Mouse (Mus musculus) hindbrain, embryonic 15.5 days (tissue): ENCODE results near the gene Pkm. TPM values are rescaled to one million over a fixed set of nuclear protein-coding genes. Genes with fewer than 3 reads are reported as not detected.

Source experiments
- ATAC-seq: fragments of 200-750 bp; cut with Nextera tagmentation; 2 replicates; pipeline ENCODE4 v1.8.0; 2017; ENCODE audit warnings: low read depth, moderate number of reproducible peaks, moderate TSS enrichment; ENCODE audit not compliant: low FRiP score
- H3K27ac ChIP-seq: fragments of 300-500 bp; sonication (generic); replicated peaks from 2 replicates; pipeline ENCODE4 v1.5.1; 2015; ENCODE audit warnings: mild to moderate bottlenecking, inconsistent platforms
- H3K27me3 ChIP-seq: fragments of 300-500 bp; sonication (generic); 2 replicates; pipeline ENCODE4 v1.6.1; 2015; ENCODE audit warnings: control low read depth, inconsistent platforms
- H3K36me3 ChIP-seq: fragments of 300-500 bp; sonication (generic); 2 replicates; pipeline ENCODE4 v1.6.1; 2015; ENCODE audit warnings: control low read depth, inconsistent platforms
- H3K4me1 ChIP-seq: fragments of 300-500 bp; sonication (generic); replicated peaks from 2 replicates; pipeline ENCODE4 v1.6.1; 2015; ENCODE audit warnings: control low read depth, inconsistent platforms
- H3K4me2 ChIP-seq: fragments of 300-500 bp; sonication (generic); 2 replicates; pipeline ENCODE4 v1.6.1; 2015; ENCODE audit warnings: moderate library complexity, mild to moderate bottlenecking, inconsistent platforms
- H3K4me3 ChIP-seq: fragments of 300-500 bp; sonication (generic); 2 replicates; pipeline ENCODE4 v1.5.1; 2015; ENCODE audit warnings: mild to moderate bottlenecking, inconsistent platforms
- H3K9ac ChIP-seq: fragments of 300-500 bp; sonication (generic); 2 replicates; pipeline ENCODE4 v1.6.1; 2015; ENCODE audit warnings: inconsistent platforms
- H3K9me3 ChIP-seq: fragments of 300-500 bp; sonication (generic); 2 replicates; pipeline ENCODE4 v1.6.1; 2016; ENCODE audit warnings: control low read depth, inconsistent platforms
- WGBS: fragments of 180-500 bp; shearing (Covaris S2); methylation state at CpG from one replicate; pipeline ENCODE4 v1.1.7; 2015; 5-methylcytosine and 5-hydroxymethylcytosine counted together
- polyA plus RNA-seq: library from polyadenylated mRNA; unstranded; fragments of >200 nt; fragmentation: Nextera tagmentation; extraction: Ambion mirVana; gene quantifications from 2 replicates; pipeline ENCODE4 v1.2.1, GENCODE M21; 2015

Gene Pkm
- polyA plus RNA-seq, 1 experiment from 2014 or later, result 1,018 TPM

GRCm38 (mm10) chr9:59667904-59668303, 11.7 kb downstream of the Pkm start:
- no peaks in the 10 kb centered on the region for H3K9me3 ChIP-seq
- peaks cover 78% of the 10 kb centered on the region for H3K36me3 ChIP-seq
- H3K27ac ChIP-seq, result no peak overlapping the region
- H3K27me3 ChIP-seq, result no peaks in the 10 kb centered on the region
- H3K4me1 ChIP-seq, result peaks cover 20% of the 10 kb centered on the region
- no peak for ATAC-seq
- H3K9ac ChIP-seq, result no peak overlapping the region
- 90% methylated on average over 6 of the region's 6 CpGs for WGBS
- H3K4me2 ChIP-seq, result no peak overlapping the region
- no peak overlapping the region for H3K4me3 ChIP-seq

GRCm38 (mm10) chr9:59668473-59668872, 12.3 kb downstream of the Pkm start:
- H3K27ac ChIP-seq, result no peak overlapping the region
- WGBS, result 68% methylated on average over 7 of the region's 7 CpGs

GRCm38 (mm10) chr9:59669172-59669571, 13.0 kb downstream of the Pkm start:
- Histone ChIP-seq H3K36me3 (peaks cover 86% of the 10 kb centered on the region), H3K4me2 (no peak overlapping the region), H3K27ac (no peak overlapping the region), H3K27me3 (no peaks in the 10 kb centered on the region), H3K4me3 (no peak overlapping the region), H3K9ac (no peak overlapping the region), H3K4me1 (peaks cover 9% of the 10 kb centered on the region), H3K9me3 (no peaks in the 10 kb centered on the region)
- 74% methylated on average over 4 of the region's 4 CpGs for WGBS
- ATAC-seq, result no peak

More at GRCm38 (mm10) chr9:59668473-59668872, 12.3 kb downstream of the Pkm start:
- H3K36me3 ChIP-seq, result peaks cover 80% of the 10 kb centered on the region
- H3K4me1 ChIP-seq, result peaks cover 16% of the 10 kb centered on the region
- no peak overlapping the region for H3K4me2 ChIP-seq
- ATAC-seq, result no peak
- no peaks in the 10 kb centered on the region for H3K9me3 ChIP-seq
- no peaks in the 10 kb centered on the region for H3K27me3 ChIP-seq
- H3K4me3 ChIP-seq, result no peak overlapping the region
- H3K9ac ChIP-seq, result no peak overlapping the region

- H3K27ac ChIP-seq, result no peak overlapping the region
- no peaks in the 10 kb centered on the region for H3K4me1 ChIP-seq
- 82% methylated on average over 12 of the region's 12 CpGs for WGBS
- H3K9me3 ChIP-seq, result no peaks in the 10 kb centered on the region
- no peak overlapping the region for H3K4me3 ChIP-seq
- H3K9ac ChIP-seq, result no peak overlapping the region
- H3K27me3 ChIP-seq, result no peaks in the 10 kb centered on the region
- no peak overlapping the region for H3K4me2 ChIP-seq
- no peak for ATAC-seq
- peaks cover 94% of the 10 kb centered on the region for H3K36me3 ChIP-seq
Measured at GRCm38 (mm10) chr9:59672195-59672894, 16.2 kb downstream of the Pkm start.

- Histone ChIP-seq H3K4me3 (no peak overlapping the region), H3K4me1 (no peaks in the 10 kb centered on the region), H3K9me3 (no peaks in the 10 kb centered on the region), H3K27ac (no peak overlapping the region), H3K9ac (no peak overlapping the region), H3K36me3 (peaks cover 94% of the 10 kb centered on the region), H3K4me2 (no peak overlapping the region), H3K27me3 (no peaks in the 10 kb centered on the region)
- WGBS, result 86% methylated on average over 2 of the region's 2 CpGs
- ATAC-seq, result no peak
Measured at GRCm38 (mm10) chr9:59673427-59673826, 17.3 kb downstream of the Pkm start.

- Histone ChIP-seq H3K36me3 (peaks cover 81% of the 10 kb centered on the region), H3K27ac (no peak overlapping the region), H3K4me2 (no peak overlapping the region), H3K4me1 (peaks cover 10% of the 10 kb centered on the region), H3K9me3 (no peaks in the 10 kb centered on the region), H3K4me3 (no peak overlapping the region), H3K27me3 (no peaks in the 10 kb centered on the region), H3K9ac (no peak overlapping the region)
- 88% methylated on average over 14 of the region's 14 CpGs for WGBS
- ATAC-seq, result no peak
Measured at GRCm38 (mm10) chr9:59675598-59675997, 19.4 kb downstream of the Pkm start.

GRCm38 (mm10) chr9:59678313-59678712, 22.1 kb downstream of the Pkm start:
- 17% methylated on average over 1 of the region's 1 CpGs for WGBS
- H3K4me1 ChIP-seq, result peaks cover 13% of the 10 kb centered on the region
- H3K27ac ChIP-seq, result no peak overlapping the region
- H3K9ac ChIP-seq, result no peak overlapping the region
- no peaks in the 10 kb centered on the region for H3K9me3 ChIP-seq
- no peak overlapping the region for H3K4me3 ChIP-seq
- H3K27me3 ChIP-seq, result no peaks in the 10 kb centered on the region
- H3K36me3 ChIP-seq, result peaks cover 54% of the 10 kb centered on the region
- no peak overlapping the region for H3K4me2 ChIP-seq
- ATAC-seq, result no peak

- peak within 1 kb of the TSS; percentile 80 for H3K4me2 ChIP-seq
- peak; percentile 95 for ATAC-seq
- H3K36me3 ChIP-seq, result peaks cover 39% of the 10 kb centered on the region
- no peaks in the 10 kb centered on the region for H3K9me3 ChIP-seq
- WGBS, result 2% methylated on average over 46 of the region's 47 CpGs
- peak within 1 kb of the TSS; percentile 57 for H3K4me3 ChIP-seq
- peak within 1 kb of the TSS; percentile 15; the same call in 1 of the 2 replicates for H3K27ac ChIP-seq
- H3K4me1 ChIP-seq, result peaks cover 13% of the 10 kb centered on the region
- peak within 1 kb of the TSS; percentile 60 for H3K9ac ChIP-seq
- no peaks in the 10 kb centered on the region for H3K27me3 ChIP-seq
Measured at GRCm38 (mm10) chr9:59679678-59680533, 23.7 kb downstream of the Pkm start, which contains the start of gene Gramd2. Gene Gramd2, plus strand, starts transcription at chr9:59680144.

- Histone ChIP-seq H3K27me3 (no peaks in the 10 kb centered on the region), H3K9me3 (no peaks in the 10 kb centered on the region), H3K9ac (peak overlapping the region; percentile 60), H3K27ac (no peak overlapping the region), H3K36me3 (peaks cover 33% of the 10 kb centered on the region), H3K4me2 (peak overlapping the region; percentile 80), H3K4me1 (peaks cover 13% of the 10 kb centered on the region), H3K4me3 (peak overlapping the region; percentile 57)
- WGBS, result 7% methylated on average over 16 of the region's 16 CpGs
- peak; percentile 36 for ATAC-seq
Measured at GRCm38 (mm10) chr9:59680534-59680875, 24.3 kb downstream of the Pkm start.

- H3K4me2 ChIP-seq, result no peak overlapping the region
- no peak overlapping the region for H3K4me3 ChIP-seq
- no peak for ATAC-seq
- H3K9me3 ChIP-seq, result no peaks in the 10 kb centered on the region
- 0 out of 2 replicates have a peak, but pooled peaks cover 4% of the 10 kb centered on the region for H3K36me3 ChIP-seq
- 79% methylated on average over 2 of the region's 2 CpGs for WGBS
- no peak overlapping the region for H3K9ac ChIP-seq
- H3K27me3 ChIP-seq, result no peaks in the 10 kb centered on the region
- peaks cover 13% of the 10 kb centered on the region for H3K4me1 ChIP-seq
- H3K27ac ChIP-seq, result no peak overlapping the region
Measured at GRCm38 (mm10) chr9:59684020-59684419, 27.9 kb downstream of the Pkm start.

GRCm38 (mm10) chr9:59687416-59688046, 31.4 kb downstream of the Pkm start:
- no peak overlapping the region for H3K4me2 ChIP-seq
- H3K36me3 ChIP-seq, result no peaks in the 10 kb centered on the region
- H3K27ac ChIP-seq, result no peak overlapping the region
- ATAC-seq, result no peak
- H3K4me1 ChIP-seq, result peaks cover 13% of the 10 kb centered on the region
- no peaks in the 10 kb centered on the region for H3K9me3 ChIP-seq
- H3K9ac ChIP-seq, result no peak overlapping the region
- H3K4me3 ChIP-seq, result no peak overlapping the region
- H3K27me3 ChIP-seq, result no peaks in the 10 kb centered on the region
- 46% methylated on average over 6 of the region's 6 CpGs for WGBS

- WGBS, result 1% methylated on average over 23 of the region's 23 CpGs
- Histone ChIP-seq H3K9me3 (no peaks in the 10 kb centered on the region), H3K4me2 (peak overlapping the region; percentile 55), H3K27ac (peak overlapping the region; percentile 11; the same call in 1 of the 2 replicates), H3K27me3 (no peaks in the 10 kb centered on the region), H3K9ac (peak overlapping the region; percentile 5; the same call in 1 of the 2 replicates), H3K4me1 (peaks cover 13% of the 10 kb centered on the region), H3K36me3 (no peaks in the 10 kb centered on the region), H3K4me3 (peak overlapping the region; percentile 29)
- peak; percentile 86 for ATAC-seq
Measured at GRCm38 (mm10) chr9:59691635-59692094, 35.5 kb downstream of the Pkm start.
